Mouse (Mus musculus) midbrain, embryonic 11.5 days (tissue): ENCODE measurements around the gene Tcp11l2. TPM values are rescaled to one million over a fixed set of nuclear protein-coding genes. Genes with fewer than 3 reads are reported as not detected.

Source experiments
- ATAC-seq: fragments of 200-750 bp; cut with Nextera tagmentation; 2 replicates; pipeline ENCODE4 v1.8.0; 2017; ENCODE audit warnings: moderate TSS enrichment, moderate library complexity; ENCODE audit not compliant: low FRiP score
- DNase-seq: peaks from one replicate; pipeline ENCODE4 v3.0.0; 2015; ENCODE audit warnings: low spot score; ENCODE audit errors: missing footprints
- H3K27ac ChIP-seq: fragments of 300-500 bp; sonication (generic); 2 replicates; pipeline ENCODE4 v1.5.1; 2014; ENCODE audit warnings: low read depth, low read length
- H3K27me3 ChIP-seq: fragments of 300-500 bp; sonication (generic); 2 replicates; pipeline ENCODE4 v1.6.1; 2014; ENCODE audit warnings: mild to moderate bottlenecking, low read length, moderate library complexity, mixed read lengths; ENCODE audit not compliant: control insufficient read depth, insufficient read depth
- H3K36me3 ChIP-seq: fragments of 300-500 bp; sonication (generic); 2 replicates; pipeline ENCODE4 v1.6.1; 2014; ENCODE audit warnings: mild to moderate bottlenecking, low read length, moderate library complexity, mixed read lengths; ENCODE audit not compliant: control insufficient read depth, insufficient read depth
- H3K4me1 ChIP-seq: fragments of 300-500 bp; sonication (generic); 2 replicates; pipeline ENCODE4 v1.6.1; 2014; ENCODE audit warnings: low read length; ENCODE audit not compliant: control insufficient read depth, insufficient read depth
- H3K4me2 ChIP-seq: fragments of 300-500 bp; sonication (generic); 2 replicates; pipeline ENCODE4 v1.6.1; 2014; ENCODE audit warnings: mild to moderate bottlenecking, moderate library complexity
- H3K4me3 ChIP-seq: fragments of 300-500 bp; sonication (generic); 2 replicates; pipeline ENCODE4 v1.5.1; 2014; ENCODE audit warnings: low read depth, low read length
- H3K9ac ChIP-seq: fragments of 300-500 bp; sonication (generic); 2 replicates; pipeline ENCODE4 v1.6.1; 2014; ENCODE audit warnings: low read length
- H3K9me3 ChIP-seq: fragments of 300-500 bp; sonication (generic); 2 replicates; pipeline ENCODE4 v1.6.1; 2016; ENCODE audit warnings: low read length; ENCODE audit not compliant: control insufficient read depth
- WGBS: fragments of 180-500 bp; shearing (Covaris S2); extraction: QIAGEN DNeasy Blood & Tissue Kit; methylation state at CpG from one replicate; pipeline ENCODE4 v1.1.7; 2014; 5-methylcytosine and 5-hydroxymethylcytosine counted together
- polyA plus RNA-seq: library from polyadenylated mRNA; unstranded; fragments of >200 nt; fragmentation: Nextera tagmentation; extraction: Ambion mirVana; gene quantifications from 2 replicates; pipeline ENCODE4 v1.2.1, GENCODE M21; 2014

Gene Tcp11l2
- polyA plus RNA-seq, 1 experiment from 2014 or later = 9.4 TPM

GRCm38 (mm10) chr10:84632005-84632404 is 55.6 kb downstream of the Tcp11l2 start:
- H3K4me1 ChIP-seq = no peaks in the 10 kb centered on the region
- no peaks in the 10 kb centered on the region for H3K9me3 ChIP-seq
- no peak for DNase-seq
- WGBS = 92% methylated on average over 4 of the region's 4 CpGs
- no peaks in the 10 kb centered on the region for H3K27me3 ChIP-seq
- no peaks in the 10 kb centered on the region; the same call in 1 of the 2 replicates for H3K36me3 ChIP-seq
- H3K9ac ChIP-seq = no peak overlapping the region
- H3K4me3 ChIP-seq = no peak overlapping the region
- H3K27ac ChIP-seq = no peak overlapping the region
- no peak for ATAC-seq
- H3K4me2 ChIP-seq = no peak overlapping the region

GRCm38 (mm10) chr10:84636656-84637055 is 60.2 kb downstream of the Tcp11l2 start:
- H3K9ac ChIP-seq = no peak overlapping the region
- H3K4me2 ChIP-seq = no peak overlapping the region
- ATAC-seq = no peak
- WGBS = 93% methylated on average over 10 of the region's 10 CpGs
- DNase-seq = peak; percentile 49
- H3K36me3 ChIP-seq = no peaks in the 10 kb centered on the region
- no peaks in the 10 kb centered on the region for H3K4me1 ChIP-seq
- no peaks in the 10 kb centered on the region for H3K27me3 ChIP-seq
- H3K9me3 ChIP-seq = no peaks in the 10 kb centered on the region
- H3K27ac ChIP-seq = no peak overlapping the region
- H3K4me3 ChIP-seq = no peak overlapping the region

GRCm38 (mm10) chr10:84638382-84638781 is 62.0 kb downstream of the Tcp11l2 start:
- WGBS = 91% methylated on average over 4 of the region's 4 CpGs
- no peak for ATAC-seq

DNA sequence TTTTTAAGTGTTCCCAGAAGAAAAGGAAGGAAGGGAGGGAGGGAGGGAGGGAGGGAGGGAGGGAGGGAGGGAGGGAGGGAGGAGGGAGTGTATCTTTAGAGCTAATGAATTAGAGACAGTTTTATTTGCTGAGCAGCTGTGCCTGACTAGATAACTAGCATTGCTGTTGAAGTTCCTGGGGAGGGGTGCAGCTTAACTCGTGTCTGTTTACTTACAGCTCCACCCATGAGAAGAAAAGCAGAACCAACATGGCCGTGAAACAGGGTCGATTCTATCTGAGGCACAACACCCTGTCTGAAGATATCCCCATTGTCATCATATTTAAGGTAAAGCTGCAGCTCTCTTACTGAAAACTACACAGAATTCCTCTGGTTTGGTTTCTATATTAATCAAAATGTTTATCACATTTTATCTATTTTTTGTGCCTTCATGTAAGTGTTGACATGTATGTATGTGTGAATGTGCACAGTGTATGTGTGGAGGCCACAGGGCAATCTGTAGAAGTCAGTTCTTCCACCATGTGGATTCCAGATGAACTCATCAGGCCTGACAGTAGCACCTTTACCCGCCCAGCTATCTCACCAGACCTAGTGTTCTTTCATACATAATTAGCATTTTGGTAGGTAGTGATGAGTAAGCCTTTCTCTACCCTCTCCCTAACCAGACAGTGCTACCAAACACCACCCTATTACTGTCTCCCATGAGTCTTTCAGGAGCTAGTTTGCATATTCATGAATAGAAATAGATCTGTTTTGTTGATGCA is 63.3 kb downstream of the Tcp11l2 start:
- H3K9me3 ChIP-seq = no peaks in the 10 kb centered on the region
- H3K27ac ChIP-seq = no peak overlapping the region
- no peak for ATAC-seq
- 87% methylated on average over 4 of the region's 4 CpGs for WGBS
- H3K4me2 ChIP-seq = no peak overlapping the region
- no peaks in the 10 kb centered on the region for H3K27me3 ChIP-seq
- H3K4me3 ChIP-seq = no peak overlapping the region
- H3K4me1 ChIP-seq = no peaks in the 10 kb centered on the region
- peak; percentile 28 for DNase-seq
- H3K9ac ChIP-seq = no peak overlapping the region
- no peaks in the 10 kb centered on the region for H3K36me3 ChIP-seq

More at GRCm38 (mm10) chr10:84638382-84638781, 62.0 kb downstream of the Tcp11l2 start:
- H3K27me3 ChIP-seq = no peaks in the 10 kb centered on the region
- H3K4me2 ChIP-seq = no peak overlapping the region
- no peaks in the 10 kb centered on the region for H3K4me1 ChIP-seq
- H3K4me3 ChIP-seq = no peak overlapping the region
- H3K27ac ChIP-seq = no peak overlapping the region
- no peaks in the 10 kb centered on the region for H3K36me3 ChIP-seq
- DNase-seq = no peak
- no peaks in the 10 kb centered on the region for H3K9me3 ChIP-seq
- H3K9ac ChIP-seq = no peak overlapping the region

- H3K9ac ChIP-seq = no peak overlapping the region
- ATAC-seq (no peak), DNase-seq (peak; percentile 21)
- 66% methylated on average over 7 of the region's 7 CpGs for WGBS
- no peaks in the 10 kb centered on the region for H3K27me3 ChIP-seq
- no peaks in the 10 kb centered on the region for H3K4me1 ChIP-seq
- H3K4me2 ChIP-seq = no peak overlapping the region
- no peaks in the 10 kb centered on the region for H3K9me3 ChIP-seq
- no peaks in the 10 kb centered on the region for H3K36me3 ChIP-seq
- no peak overlapping the region for H3K27ac ChIP-seq
- no peak overlapping the region for H3K4me3 ChIP-seq
These were observed 64.4 kb downstream of the Tcp11l2 start for GRCm38 (mm10) chr10:84640861-84641260.

DNA sequence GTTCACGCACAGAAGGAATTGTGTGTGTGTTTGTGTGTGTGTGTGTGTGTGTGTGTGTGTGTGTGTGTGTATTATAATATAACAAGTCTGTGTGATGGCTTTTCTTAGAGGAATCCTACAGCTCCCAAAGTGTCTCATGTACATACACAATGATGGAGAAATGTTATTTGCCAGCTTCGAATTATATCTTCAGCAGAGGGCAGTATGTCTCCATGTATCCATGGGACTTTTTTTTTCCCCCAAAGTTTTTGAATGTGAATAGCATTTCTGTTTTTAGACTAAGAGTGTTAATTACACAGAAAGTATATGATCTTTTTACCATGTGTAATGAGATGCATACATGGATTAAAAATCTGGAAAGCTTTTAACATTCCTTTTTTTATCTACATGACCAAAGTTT is 65.2 kb downstream of the Tcp11l2 start:
- Histone ChIP-seq H3K4me1 (no peaks in the 10 kb centered on the region), H3K4me2 (no peak overlapping the region), H3K9ac (no peak overlapping the region), H3K4me3 (no peak overlapping the region), H3K27me3 (no peaks in the 10 kb centered on the region), H3K9me3 (no peaks in the 10 kb centered on the region), H3K27ac (no peak overlapping the region), H3K36me3 (no peaks in the 10 kb centered on the region)
- ATAC-seq (no peak), DNase-seq (peak; percentile 88)
- WGBS = 85% methylated on average over 2 of the region's 2 CpGs

- H3K4me3 ChIP-seq = no peak overlapping the region
- H3K9ac ChIP-seq = no peak overlapping the region
- no peak overlapping the region for H3K4me2 ChIP-seq
- H3K27ac ChIP-seq = no peak overlapping the region; the same call in 1 of the 2 replicates
- ATAC-seq (no peak), DNase-seq (peak; percentile 44)
- H3K4me1 ChIP-seq = no peaks in the 10 kb centered on the region
- 87% methylated on average over 8 of the region's 8 CpGs for WGBS
- no peaks in the 10 kb centered on the region for H3K27me3 ChIP-seq
- no peaks in the 10 kb centered on the region for H3K9me3 ChIP-seq
- no peaks in the 10 kb centered on the region for H3K36me3 ChIP-seq
These were observed 69.5 kb downstream of the Tcp11l2 start for GRCm38 (mm10) chr10:84645940-84646339.

DNA sequence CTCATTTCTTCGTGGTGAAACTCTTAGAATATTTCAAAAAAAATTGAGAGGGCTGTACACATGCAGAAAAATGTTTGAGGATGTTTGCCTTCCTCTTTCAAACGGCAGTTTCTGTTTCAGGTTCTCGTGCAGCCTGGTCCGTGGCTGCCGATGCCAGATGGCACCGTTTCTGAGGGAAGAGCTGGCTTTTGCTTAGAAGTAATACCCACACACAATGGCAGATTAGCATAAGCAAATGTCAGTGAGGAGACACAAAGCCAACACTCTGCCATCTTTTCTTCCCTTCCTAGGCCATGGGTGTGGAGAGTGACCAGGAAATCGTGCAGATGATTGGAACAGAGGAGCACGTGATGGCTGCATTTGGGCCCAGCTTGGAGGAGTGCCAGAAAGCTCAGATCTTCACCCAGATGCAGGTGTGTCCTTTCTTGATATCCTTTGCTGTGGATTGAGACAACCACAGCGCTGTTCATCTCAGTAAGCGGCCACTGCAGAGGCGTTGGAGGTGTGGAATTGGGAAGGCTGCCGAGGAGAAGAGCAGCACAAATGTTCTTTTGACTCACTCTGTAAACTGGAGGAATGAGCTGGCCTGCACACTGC is 70.2 kb downstream of the Tcp11l2 start:
- ATAC-seq = peak; percentile 54; the same call in 1 of the 2 replicates
- Histone ChIP-seq H3K9me3 (no peaks in the 10 kb centered on the region), H3K4me2 (no peak overlapping the region), H3K4me3 (no peak overlapping the region), H3K27ac (peak overlapping the region; percentile 52; the same call in 1 of the 2 replicates), H3K9ac (no peak overlapping the region), H3K36me3 (no peaks in the 10 kb centered on the region), H3K4me1 (no peaks in the 10 kb centered on the region), H3K27me3 (no peaks in the 10 kb centered on the region)
- WGBS = 80% methylated on average over 12 of the region's 12 CpGs
- peak; percentile 82 for DNase-seq

DNA sequence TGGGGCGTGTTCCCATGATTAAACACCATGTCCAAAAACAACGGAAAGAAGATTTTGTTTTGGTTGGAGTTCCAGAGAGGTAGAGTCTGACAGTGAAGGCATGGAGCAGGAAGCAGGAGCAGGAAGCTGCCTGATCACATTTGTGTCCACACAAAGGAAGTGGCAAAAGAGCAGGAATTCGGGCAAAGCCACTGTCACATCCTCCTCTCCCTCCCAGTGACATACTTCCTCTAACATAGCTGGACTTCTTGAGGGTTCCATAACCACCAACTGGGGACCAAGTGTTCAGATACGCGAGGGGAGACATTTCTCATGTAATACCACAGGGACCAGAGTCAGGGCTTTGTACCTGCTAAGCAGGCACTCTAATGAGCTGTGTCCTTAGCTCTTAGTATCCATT is 70.8 kb downstream of the Tcp11l2 start:
- Histone ChIP-seq H3K4me1 (no peaks in the 10 kb centered on the region), H3K9ac (no peak overlapping the region), H3K4me2 (no peak overlapping the region), H3K9me3 (no peaks in the 10 kb centered on the region), H3K36me3 (no peaks in the 10 kb centered on the region), H3K27me3 (no peaks in the 10 kb centered on the region), H3K27ac (no peak overlapping the region), H3K4me3 (no peak overlapping the region)
- WGBS = 92% methylated on average over 5 of the region's 5 CpGs
- no peak for ATAC-seq
- DNase-seq = peak; percentile 33
